8 mouse cellular contexts compared by ENCODE assay signal in genomic region chr1:74506471-74506881, GRCm38 (mm10). TPM values are rescaled to one million over a fixed set of nuclear protein-coding genes. Genes with fewer than 3 reads are reported as not detected.
DNase-seq lines count a peak whose midpoint lies in the region; ATAC-seq and TF ChIP-seq lines count a peak whose summit lies in the region.

No protein-coding gene starts in this region.

- no peaks in the 10 kb centered on the region; the same call in 1 of the 2 replicates for H3K79me2 ChIP-seq in heart, adult 2 months (replicated peaks; ENCODE audit: control insufficient read depth, insufficient read depth, low read length)
- H3K79me2 ChIP-seq in CH12.LX (replicated peaks; ENCODE audit: control insufficient read depth, extremely low read depth, insufficient read depth, poor library complexity, severe bottlenecking): peaks cover 75% of the 10 kb centered on the region

- H3K36me3 ChIP-seq in heart, adult 2 months (ENCODE audit: control insufficient read depth, insufficient read depth, low read length): peaks cover 12% of the 10 kb centered on the region; the same call in 1 of the 2 replicates
- peaks cover 2 to 22% of the 10 kb centered on the region in 2 experiments for H3K36me3 ChIP-seq in CH12.LX (replicated peaks in 1 of 2; ENCODE audit: control insufficient read depth in 1 of 2, insufficient read depth in 1 of 2, low read length in 1 of 2)
- peaks cover 54% of the 10 kb centered on the region for H3K36me3 ChIP-seq in limb, embryonic 10.5 days
- H3K36me3 ChIP-seq in midbrain, embryonic 14.5 days (ENCODE audit: control insufficient read depth, insufficient read depth, low read length): 0 out of 2 replicates have a peak, but pooled peaks cover 3% of the 10 kb centered on the region

- no peak for TF ChIP-seq POLR2A in heart, adult 2 months (IDR thresholded peaks at IDR 0.05; ENCODE audit: insufficient read depth, low read depth, low read length)
- TF ChIP-seq POLR2A in CH12.LX (IDR thresholded peaks at IDR 0.05; ENCODE audit: low read depth, low read length): no peak

- no peak for TF ChIP-seq RAD21 in CH12.LX (IDR thresholded peaks at IDR 0.05; ENCODE audit: low read depth, low read length)

- in situ Hi-C loops in CH12.LX (cut with MboI; ENCODE audit: low pct_ligation_motif_present, low pct_unique_long_range_greater_than_20kb, low sequenced_read_pairs): no loop called here

- peak overlapping the region; percentile 88 for H3K9ac ChIP-seq in heart, adult 2 months (ENCODE audit: low read depth, low read length)
- H3K9ac ChIP-seq in CH12.LX (ENCODE audit: insufficient read depth, low read depth): peak overlapping the region; percentile 75
- H3K9ac ChIP-seq in midbrain, embryonic 14.5 days (replicated peaks; ENCODE audit: low read length): peak overlapping the region; percentile 81

- no peaks in the 10 kb centered on the region for H3K9me3 ChIP-seq in CH12.LX (replicated peaks; ENCODE audit: low read length)
- no peaks in the 10 kb centered on the region for H3K9me3 ChIP-seq in limb, embryonic 10.5 days (replicated peaks)
- no peaks in the 10 kb centered on the region for H3K9me3 ChIP-seq in midbrain, embryonic 14.5 days (ENCODE audit: control insufficient read depth, low read length)

- WGBS in heart, adult 2 months: under 1% methylated on average over 34 of the region's 34 CpGs
- under 1% methylated on average over 34 of the region's 34 CpGs for WGBS in limb, embryonic 10.5 days
- 0% methylated on average over 34 of the region's 34 CpGs for WGBS in midbrain, embryonic 14.5 days

- H3K27me3 ChIP-seq in heart, adult 2 months (ENCODE audit: control insufficient read depth, insufficient read depth, low read length): no peaks in the 10 kb centered on the region
- H3K27me3 ChIP-seq in CH12.LX (replicated peaks): no peaks in the 10 kb centered on the region
- H3K27me3 ChIP-seq in limb, embryonic 10.5 days (ENCODE audit: low read depth, poor library complexity, severe bottlenecking): no peaks in the 10 kb centered on the region
- no peaks in the 10 kb centered on the region for H3K27me3 ChIP-seq in midbrain, embryonic 14.5 days (ENCODE audit: control insufficient read depth, insufficient read depth, low read length)

- H3K4me2 ChIP-seq in CH12.LX (ENCODE audit: insufficient read depth, low read depth, poor library complexity, severe bottlenecking): 0 out of 2 replicates have a peak overlapping the region, but pooled peaks have one; percentile 92
- H3K4me2 ChIP-seq in midbrain, embryonic 14.5 days (ENCODE audit: low read length): peak overlapping the region; percentile 88

- ATAC-seq in granulocyte monocyte progenitor cell, adult 5-6 weeks (replicated peaks; ENCODE audit: poor library complexity, severe bottlenecking): peak; percentile 30
- ATAC-seq in midbrain, embryonic 14.5 days (ENCODE audit: low FRiP score, low TSS enrichment): peak; percentile 42

- DNase-seq in heart, adult 2 months: no peak
- no peak for DNase-seq in heart, adult 11 months
- peak; percentile 46 for DNase-seq in CH12.LX (ENCODE audit: extremely low read depth)
- peak; percentile 46 for DNase-seq in c-Kit-positive CD71-negative TER-119-negative erythroid progenitor cells, embryonic 14.5 days (ENCODE audit: low read depth)
- peak; percentile 90 for DNase-seq in limb, embryonic 10.5 days (ENCODE audit: low spot score)
- peak; percentile 76 for DNase-seq in midbrain, embryonic 14.5 days
- DNase-seq in thymus, postnatal 36 days: no peak

- H3K4me1 ChIP-seq in heart, adult 2 months (ENCODE audit: control insufficient read depth, insufficient read depth, low read length): peaks cover 1% of the 10 kb centered on the region
- H3K4me1 ChIP-seq in CH12.LX (ENCODE audit: control insufficient read depth in 1 of 2, insufficient read depth in 2 of 2): peaks cover 8 to 48% of the 10 kb centered on the region in 2 experiments; a peak in 3 of 4 replicates
- H3K4me1 ChIP-seq in limb, embryonic 10.5 days: peaks cover 20% of the 10 kb centered on the region
- H3K4me1 ChIP-seq in midbrain, embryonic 14.5 days (ENCODE audit: control insufficient read depth, insufficient read depth, low read length): peaks cover 30% of the 10 kb centered on the region

- H3K4me3 ChIP-seq in heart, adult 2 months: peak overlapping the region; percentile 91
- peak overlapping the region; percentile 85 to 90 (median 87) for H3K4me3 ChIP-seq in CH12.LX (replicated peaks in 1 of 3; ENCODE audit: low read depth in 2 of 3, low read length in 2 of 3, poor library complexity in 1 of 3)
- H3K4me3 ChIP-seq in limb, embryonic 10.5 days: peak overlapping the region; percentile 82
- peak overlapping the region; percentile 64 for H3K4me3 ChIP-seq in midbrain, embryonic 14.5 days (replicated peaks; ENCODE audit: low read depth, low read length)

- no peak for TF ChIP-seq EP300 in heart, adult 2 months (IDR thresholded peaks at IDR 0.05; ENCODE audit: insufficient read depth, low read depth, low read length)
- TF ChIP-seq EP300 in CH12.LX (IDR thresholded peaks at IDR 0.05; ENCODE audit: low read length): no peak

- intact Hi-C loops in heart, adult 2 months (cut with DNase I): loop anchor here (5.0 to 10.0 kb wide), 3 partner anchors 81 to 219 kb away; partner anchors contain the start of genes Bcs1l, Ttll4 and Zfp142

- no peak for TF ChIP-seq CTCF in heart, adult 2 months (IDR thresholded peaks at IDR 0.05)
- no peak for TF ChIP-seq CTCF in CH12.LX (conservative IDR thresholded peaks at IDR 0.05 in 1 of 2, IDR thresholded peaks at IDR 0.05 in 1 of 2; ENCODE audit: low read depth in 2 of 2, low read length in 2 of 2)

- dilution Hi-C loops in CH12.LX (cut with MboI; ENCODE audit: extremely low pct_ligation_motif_present, extremely low pct_unique_long_range_greater_than_20kb, low sequenced_read_pairs): no loop called here

- peak overlapping the region; percentile 93 for H3K27ac ChIP-seq in heart, adult 2 months
- H3K27ac ChIP-seq in CH12.LX (ENCODE audit: insufficient read depth, low read depth): peak overlapping the region; percentile 51
- H3K27ac ChIP-seq in limb, embryonic 10.5 days: peak overlapping the region; percentile 96
- H3K27ac ChIP-seq in midbrain, embryonic 14.5 days (replicated peaks; ENCODE audit: low read depth, low read length): peak overlapping the region; percentile 79

TF ChIP-seq in CH12.LX, 34 proteins besides CTCF, POLR2A, EP300 and RAD21:
- TF ChIP-seq ELF1 (IDR thresholded peaks at IDR 0.05; ENCODE audit: low read depth, low read length) (no peak), MAX (IDR thresholded peaks at IDR 0.05; ENCODE audit: low read length) (no peak), ZNF384 (IDR thresholded peaks at IDR 0.05; ENCODE audit: low read depth, low read length) (0 out of 2 replicates have a peak, but pooled peaks have one; percentile 7), JUND (conservative IDR thresholded peaks at IDR 0.05; ENCODE audit: low read depth, low read length) (no peak), MXI1 (IDR thresholded peaks at IDR 0.05; ENCODE audit: low read depth, low read length) (0 out of 2 replicates have a peak, but pooled peaks have one; percentile 31), CHD2 (IDR thresholded peaks at IDR 0.05; ENCODE audit: low read length) (no peak; the same call in none of the 2 replicates), SIN3A (IDR thresholded peaks at IDR 0.05; ENCODE audit: low read length) (0 out of 2 replicates have a peak, but pooled peaks have one; percentile 18), CHD1 (IDR thresholded peaks at IDR 0.05; ENCODE audit: low read depth, low read length) (peak; percentile 28; the same call in 1 of the 2 replicates), SMC3 (IDR thresholded peaks at IDR 0.05; ENCODE audit: low read depth, low read length) (no peak), MAZ (IDR thresholded peaks at IDR 0.05; ENCODE audit: low read depth, low read length) (0 out of 2 replicates have a peak, but pooled peaks have one; percentile 2), UBTF (IDR thresholded peaks at IDR 0.05; ENCODE audit: low read depth, low read length) (peak; percentile 61; the same call in 1 of the 2 replicates)

RNA-seq across cellular contexts. Expression of gene Cnot9, which starts 0.6 kb away (rescaled TPM):
- total RNA-seq in heart, adult 2 months (2021): 10 to 100 TPM; 11.8 to 12.6 TPM
- 10.0 and 18.3 TPM in 2 replicates for polyA plus RNA-seq in heart, adult 2 months (2012; rRNA removed)
- total RNA-seq in CH12.LX (2012; rRNA removed) (46.1 and 52.3 TPM in 2 replicates), CH12.LX (2014; rRNA removed) (80.8 and 84.5 TPM in 2 replicates)
- 58.5 and 70.5 TPM in 2 replicates for polyA plus RNA-seq in CH12.LX (2012; ENCODE audit: insufficient read length, low read depth)
- 58.2 and 66.7 TPM in 2 replicates for total RNA-seq in granulocyte monocyte progenitor cell, adult 5-6 weeks (2014; fragmentation: Nextera tagmentation)
- total RNA-seq in granulocyte monocyte progenitor cell, adult 5-6 weeks (2017): 62.5 and 76.6 TPM in 2 replicates
- polyA plus RNA-seq in limb, embryonic 10.5 days (2016; fragmentation: Nextera tagmentation; extraction: Ambion mirVana): 116 and 121 TPM in 2 replicates
- polyA plus RNA-seq in midbrain, embryonic 14.5 days (2014; fragmentation: Nextera tagmentation; extraction: Ambion mirVana): 48.5 and 56.0 TPM in 2 replicates

RNA-seq across cellular contexts. Expression of gene Plcd4, which starts 36.2 kb away (rescaled TPM):
- total RNA-seq in heart, adult 2 months (2021): not detected
- 0.08 TPM in 1 of 2 replicates, not detected in the other for polyA plus RNA-seq in heart, adult 2 months (2012; rRNA removed)
- 0.21 and 0.25 TPM in 2 replicates for total RNA-seq in CH12.LX (2012; rRNA removed)
- total RNA-seq in CH12.LX (2014; rRNA removed): not detected in 2 replicates
- polyA plus RNA-seq in CH12.LX (2012; ENCODE audit: insufficient read length, low read depth): 0.97 and 1.1 TPM in 2 replicates
- not detected in 2 replicates for total RNA-seq in granulocyte monocyte progenitor cell, adult 5-6 weeks (2014; fragmentation: Nextera tagmentation)
- 0.05 TPM in 1 of 2 replicates, not detected in the other for total RNA-seq in granulocyte monocyte progenitor cell, adult 5-6 weeks (2017)
- 0.08 and 0.95 TPM in 2 replicates for polyA plus RNA-seq in limb, embryonic 10.5 days (2016; fragmentation: Nextera tagmentation; extraction: Ambion mirVana)
- polyA plus RNA-seq in midbrain, embryonic 14.5 days (2014; fragmentation: Nextera tagmentation; extraction: Ambion mirVana): 4.4 and 6.2 TPM in 2 replicates

RNA-seq across cellular contexts. Expression of gene Usp37, which starts 37.6 kb away (rescaled TPM):
- total RNA-seq in heart, adult 2 months (2021): 1 to 10 TPM; 6.5 to 8.1 TPM
- 2.9 and 5.2 TPM in 2 replicates for polyA plus RNA-seq in heart, adult 2 months (2012; rRNA removed)
- total RNA-seq in CH12.LX (2012; rRNA removed) (24.0 and 24.5 TPM in 2 replicates), CH12.LX (2014; rRNA removed) (24.1 and 24.6 TPM in 2 replicates)
- polyA plus RNA-seq in CH12.LX (2012; ENCODE audit: insufficient read length, low read depth): 12.9 and 13.8 TPM in 2 replicates
- total RNA-seq in granulocyte monocyte progenitor cell, adult 5-6 weeks (2014; fragmentation: Nextera tagmentation): 26.4 and 54.1 TPM in 2 replicates
- 37.1 and 37.4 TPM in 2 replicates for total RNA-seq in granulocyte monocyte progenitor cell, adult 5-6 weeks (2017)
- polyA plus RNA-seq in limb, embryonic 10.5 days (2016; fragmentation: Nextera tagmentation; extraction: Ambion mirVana): 45.5 and 50.3 TPM in 2 replicates
- polyA plus RNA-seq in midbrain, embryonic 14.5 days (2014; fragmentation: Nextera tagmentation; extraction: Ambion mirVana): 26.7 and 33.1 TPM in 2 replicates

Comparison
In these comparisons a context has a peak if more than half of its experiments do, and no peak if none do; other contexts are left out.
1. DNase-seq: peak in CH12.LX (single experiment), c-Kit-positive CD71-negative TER-119-negative erythroid progenitor cells, embryonic 14.5 days (single experiment), limb, embryonic 10.5 days (single experiment) and midbrain, embryonic 14.5 days (single experiment); none in heart, adult 2 months (0 of 2), heart, adult 11 months (single experiment) and thymus, postnatal 36 days (0 of 2).
2. Peak in every context shown above with its lines, with median percentiles within 50 percentile points of each other: H3K27ac ChIP-seq, H3K4me3 ChIP-seq and H3K9ac ChIP-seq.